Mouse (Mus musculus) embryonic facial prominence, embryonic 12.5 days (tissue): Measurements from ENCODE around the gene Slc41a1. TPM values are rescaled to one million over a fixed set of nuclear protein-coding genes. Genes with fewer than 3 reads are reported as not detected.

Source experiments
- polyA plus RNA-seq: library from polyadenylated mRNA; unstranded; fragments of >200 nt; fragmentation: Nextera tagmentation; extraction: Ambion mirVana; gene quantifications from 2 replicates; pipeline ENCODE4 v1.2.1, GENCODE M21; 2016

The Slc41a1 gene
- polyA plus RNA-seq, 1 experiment from 2014 or later: 15.1 TPM

Other genes with a start within 250 kb of the Slc41a1 start
- gene Avpr1b, start 228.3 kb upstream of the Slc41a1 start, polyA plus RNA-seq: not detected in 2 replicates
- 0.14 and 0.19 TPM in 2 replicates for gene Ctse, start 189.2 kb upstream of the Slc41a1 start, polyA plus RNA-seq
- 1.0 and 1.3 TPM in 2 replicates for gene Rab7b, start 138.8 kb upstream of the Slc41a1 start, polyA plus RNA-seq
- gene Slc26a9, start 83.5 kb upstream of the Slc41a1 start, polyA plus RNA-seq: 0.08 and 0.25 TPM in 2 replicates
- gene Pm20d1, start 30.1 kb upstream of the Slc41a1 start, polyA plus RNA-seq: 0.24 and 0.32 TPM in 2 replicates
- gene Rab29, start 39.7 kb downstream of the Slc41a1 start, polyA plus RNA-seq: 18.7 and 18.9 TPM in 2 replicates
- gene Nucks1, start 83.0 kb downstream of the Slc41a1 start, polyA plus RNA-seq: 107 and 125 TPM in 2 replicates
- gene Slc45a3, start 135.5 kb downstream of the Slc41a1 start, polyA plus RNA-seq: 3.8 and 3.9 TPM in 2 replicates
- 18.1 and 18.7 TPM in 2 replicates for gene Elk4, start 180.1 kb downstream of the Slc41a1 start, polyA plus RNA-seq
- gene Mfsd4a, start 240.6 kb downstream of the Slc41a1 start, polyA plus RNA-seq: 13.0 and 14.9 TPM in 2 replicates